Mouse (Mus musculus) embryonic facial prominence, embryonic 11.5 days (tissue): ENCODE results near the gene P4ha2. TPM values are rescaled to one million over a fixed set of nuclear protein-coding genes. Genes with fewer than 3 reads are reported as not detected.
A peak's percentile ranks its signal among the peaks of the same experiment; 100 is the strongest.

ENCODE experiments used
- ATAC-seq: fragments of 200-750 bp; cut with Nextera tagmentation; replicated peaks from 2 replicates; pipeline ENCODE4 v1.8.0; 2017; ENCODE audit warnings: low read depth; ENCODE audit not compliant: insufficient number of reproducible peaks, low FRiP score, low TSS enrichment
- DNase-seq: peaks from one replicate; pipeline ENCODE4 v3.0.0-alpha.2; 2015; ENCODE audit warnings: low spot score
- H3K27ac ChIP-seq: fragments of 300-500 bp; sonication (generic); replicated peaks from 2 replicates; pipeline ENCODE4 v1.5.1; 2014; ENCODE audit warnings: mild to moderate bottlenecking, low read depth, low read length, control low read depth
- H3K27me3 ChIP-seq: fragments of 300-500 bp; sonication (generic); 2 replicates; pipeline ENCODE4 v1.6.1; 2014; ENCODE audit warnings: mild to moderate bottlenecking, low read length, moderate library complexity, mixed read lengths; ENCODE audit not compliant: control insufficient read depth, insufficient read depth
- H3K36me3 ChIP-seq: fragments of 300-500 bp; sonication (generic); replicated peaks from 2 replicates; pipeline ENCODE4 v1.6.1; 2014; ENCODE audit warnings: low read depth, mild to moderate bottlenecking, low read length, moderate library complexity, mixed read lengths; ENCODE audit not compliant: control insufficient read depth, insufficient read depth
- H3K4me1 ChIP-seq: fragments of 300-500 bp; sonication (generic); 2 replicates; pipeline ENCODE4 v1.6.1; 2014; ENCODE audit warnings: low read length, mixed read lengths; ENCODE audit not compliant: control insufficient read depth, insufficient read depth
- H3K4me2 ChIP-seq: fragments of 300-500 bp; sonication (generic); 2 replicates; pipeline ENCODE4 v1.6.1; 2014; ENCODE audit warnings: low read depth, mild to moderate bottlenecking, control low read depth, low read length, moderate library complexity
- H3K4me3 ChIP-seq: fragments of 300-500 bp; sonication (generic); 2 replicates; pipeline ENCODE4 v1.5.1; 2014; ENCODE audit warnings: low read depth, low read length, control low read depth
- H3K9ac ChIP-seq: fragments of 300-500 bp; sonication (generic); replicated peaks from 2 replicates; pipeline ENCODE4 v1.6.1; 2014; ENCODE audit warnings: mild to moderate bottlenecking, control low read depth, low read length
- H3K9me3 ChIP-seq: fragments of 300-500 bp; sonication (generic); replicated peaks from 2 replicates; pipeline ENCODE4 v1.6.1; 2016; ENCODE audit warnings: mild to moderate bottlenecking, low read length, inconsistent platforms, mixed read lengths; ENCODE audit not compliant: control insufficient read depth
- WGBS: fragments of 180-500 bp; shearing (Covaris S2); extraction: QIAGEN DNeasy Blood & Tissue Kit; methylation state at CpG from one replicate; pipeline ENCODE4 v1.1.7; 2014; 5-methylcytosine and 5-hydroxymethylcytosine counted together
- polyA plus RNA-seq: library from polyadenylated mRNA; unstranded; fragments of >200 nt; fragmentation: Nextera tagmentation; extraction: Ambion mirVana; gene quantifications from 2 replicates; pipeline ENCODE4 v1.2.1, GENCODE M21; 2014

The P4ha2 gene
- polyA plus RNA-seq, 1 experiment from 2014 or later: 42.8 TPM

DNA sequence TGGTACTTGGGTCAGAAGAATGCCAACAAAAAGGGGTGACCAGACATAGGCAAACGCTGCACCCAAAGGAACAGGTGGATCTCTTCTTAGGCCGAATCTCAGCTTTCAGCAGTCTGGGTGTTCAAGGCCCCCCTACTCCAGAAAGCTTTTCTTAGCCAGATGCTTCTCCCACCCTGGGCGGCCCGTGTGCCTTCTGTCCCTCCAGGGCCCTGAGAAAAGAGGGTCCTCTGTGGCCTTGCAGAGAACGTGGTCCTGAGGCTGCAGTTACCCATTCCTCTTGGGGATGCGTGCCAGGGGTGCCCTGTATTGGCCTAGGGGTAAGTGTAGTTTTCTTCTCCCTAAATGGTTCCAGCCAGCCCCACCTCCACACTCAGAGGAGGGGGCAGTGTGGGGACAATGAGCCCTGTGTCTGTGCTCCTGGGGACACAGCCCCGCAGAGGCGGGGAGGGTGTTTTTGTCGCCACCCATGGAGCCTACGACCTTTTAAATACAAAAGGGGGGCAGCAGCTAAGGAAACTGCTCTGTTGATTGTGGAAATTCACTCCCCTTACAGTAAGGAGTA, 41.8 kb upstream of the P4ha2 start:
- peak; percentile 33 for DNase-seq
- WGBS: 22% methylated on average over 10 of the region's 10 CpGs
- H3K4me3 ChIP-seq: no peak overlapping the region
- H3K9ac ChIP-seq: peak overlapping the region; percentile 27; the same call in 1 of the 2 replicates
- ATAC-seq: no peak; the same call in 1 of the 2 replicates
- H3K27me3 ChIP-seq: no peaks in the 10 kb centered on the region
- no peak overlapping the region for H3K4me2 ChIP-seq
- no peaks in the 10 kb centered on the region for H3K9me3 ChIP-seq
- H3K27ac ChIP-seq: peak overlapping the region; percentile 89
- H3K4me1 ChIP-seq: peaks cover 11% of the 10 kb centered on the region
- no peaks in the 10 kb centered on the region; the same call in 1 of the 2 replicates for H3K36me3 ChIP-seq

- H3K9me3 ChIP-seq: no peaks in the 10 kb centered on the region
- H3K27ac ChIP-seq: peak overlapping the region; percentile 89
- peaks cover 11% of the 10 kb centered on the region for H3K4me1 ChIP-seq
- no peak overlapping the region for H3K4me2 ChIP-seq
- peak overlapping the region; percentile 27 for H3K9ac ChIP-seq
- H3K4me3 ChIP-seq: no peak overlapping the region
- no peak for ATAC-seq
- no peaks in the 10 kb centered on the region; the same call in 1 of the 2 replicates for H3K36me3 ChIP-seq
- peak; percentile 54 for DNase-seq
- no peaks in the 10 kb centered on the region for H3K27me3 ChIP-seq
- 9% methylated on average over 6 of the region's 6 CpGs for WGBS
These were observed 41.3 kb upstream of the P4ha2 start for GRCm38 (mm10) chr11:54058643-54059042.

GRCm38 (mm10) chr11:54059526-54059925, 40.4 kb upstream of the P4ha2 start:
- no peak for DNase-seq
- no peaks in the 10 kb centered on the region; the same call in 1 of the 2 replicates for H3K36me3 ChIP-seq

DNA sequence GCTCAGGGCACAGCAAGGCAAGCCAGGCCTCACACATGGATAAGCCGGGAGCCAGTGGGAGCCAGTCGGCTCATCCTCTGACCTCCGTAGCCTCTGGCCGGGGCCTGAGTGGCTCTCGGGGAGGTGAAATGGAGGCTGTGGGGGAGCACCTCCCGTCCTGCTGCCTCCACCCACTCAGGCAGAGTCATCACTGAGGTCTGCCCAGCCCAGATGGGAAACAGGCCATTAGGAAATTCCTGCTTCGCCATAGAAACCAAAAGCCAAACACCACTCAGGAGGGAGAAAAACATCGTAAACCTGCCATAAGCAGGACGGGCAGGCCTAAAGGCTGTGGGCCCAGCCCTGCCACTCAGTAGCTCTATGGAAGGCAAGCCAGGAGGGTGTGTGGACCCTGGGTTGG, 39.6 kb upstream of the P4ha2 start:
- WGBS: 24% methylated on average over 9 of the region's 9 CpGs
- Histone ChIP-seq H3K4me2 (no peak overlapping the region), H3K9me3 (no peaks in the 10 kb centered on the region), H3K4me1 (peaks cover 11% of the 10 kb centered on the region), H3K9ac (no peak overlapping the region), H3K4me3 (no peak overlapping the region), H3K27ac (0 out of 2 replicates have a peak overlapping the region, but pooled peaks have one; percentile 16), H3K36me3 (no peaks in the 10 kb centered on the region; the same call in 1 of the 2 replicates), H3K27me3 (no peaks in the 10 kb centered on the region)
- ATAC-seq: no peak
- peak; percentile 57 for DNase-seq

More at GRCm38 (mm10) chr11:54059526-54059925, 40.4 kb upstream of the P4ha2 start:
- WGBS: 42% methylated on average over 1 of the region's 1 CpGs
- Histone ChIP-seq H3K4me2 (no peak overlapping the region), H3K9me3 (no peaks in the 10 kb centered on the region), H3K27me3 (no peaks in the 10 kb centered on the region), H3K4me3 (no peak overlapping the region), H3K9ac (no peak overlapping the region), H3K4me1 (peaks cover 11% of the 10 kb centered on the region), H3K27ac (no peak overlapping the region)
- ATAC-seq: no peak

- Histone ChIP-seq H3K4me2 (no peak overlapping the region), H3K4me1 (peaks cover 15% of the 10 kb centered on the region), H3K27me3 (no peaks in the 10 kb centered on the region), H3K9ac (no peak overlapping the region), H3K4me3 (no peak overlapping the region), H3K9me3 (no peaks in the 10 kb centered on the region), H3K27ac (no peak overlapping the region), H3K36me3 (no peaks in the 10 kb centered on the region; the same call in 1 of the 2 replicates)
- DNase-seq (no peak), ATAC-seq (no peak)
- WGBS: 78% methylated on average over 12 of the region's 12 CpGs
These were observed 37.7 kb upstream of the P4ha2 start for GRCm38 (mm10) chr11:54062086-54062752.

- no peaks in the 10 kb centered on the region for H3K9me3 ChIP-seq
- no peak for DNase-seq
- H3K27me3 ChIP-seq: no peaks in the 10 kb centered on the region
- no peaks in the 10 kb centered on the region; the same call in 1 of the 2 replicates for H3K36me3 ChIP-seq
- H3K4me2 ChIP-seq: no peak overlapping the region
- no peak for ATAC-seq
- H3K27ac ChIP-seq: no peak overlapping the region
- WGBS: 86% methylated on average over 9 of the region's 9 CpGs
- no peak overlapping the region for H3K9ac ChIP-seq
- no peak overlapping the region for H3K4me3 ChIP-seq
- peaks cover 11% of the 10 kb centered on the region for H3K4me1 ChIP-seq
These were observed 37.0 kb upstream of the P4ha2 start for GRCm38 (mm10) chr11:54062753-54063471.

DNA sequence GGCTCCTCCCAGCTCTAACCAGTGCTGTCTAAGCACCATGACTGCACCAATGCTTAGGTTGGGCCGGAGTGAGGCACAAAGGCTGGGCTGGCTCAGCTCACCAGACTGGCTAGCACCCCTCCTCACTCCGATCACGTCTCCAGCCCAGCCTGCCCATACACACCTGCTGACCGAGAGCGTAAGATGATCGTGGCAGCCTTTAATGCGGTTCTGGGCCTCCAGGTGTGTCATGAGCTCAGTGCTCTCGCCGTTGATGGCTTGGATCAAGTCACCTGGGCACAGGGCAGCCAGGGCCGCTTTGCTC, 36.5 kb upstream of the P4ha2 start:
- WGBS: 86% methylated on average over 10 of the region's 10 CpGs

More for the DNA sequence above, 36.5 kb upstream of the P4ha2 start:
- H3K36me3 ChIP-seq: no peaks in the 10 kb centered on the region; the same call in 1 of the 2 replicates
- H3K27ac ChIP-seq: no peak overlapping the region
- no peaks in the 10 kb centered on the region for H3K27me3 ChIP-seq
- H3K4me1 ChIP-seq: peaks cover 7% of the 10 kb centered on the region
- no peak for DNase-seq
- ATAC-seq: no peak
- no peak overlapping the region for H3K4me3 ChIP-seq
- no peaks in the 10 kb centered on the region for H3K9me3 ChIP-seq
- no peak overlapping the region for H3K4me2 ChIP-seq
- H3K9ac ChIP-seq: no peak overlapping the region
